Mouse (Mus musculus) brain, embryonic 14.5 days (tissue): Measurements from ENCODE around the gene Col27a1.

Experiments
- CTCF ChIP-seq: fragments of 200-500 bp; IDR thresholded peaks from 2 replicates; pipeline ENCODE4 v1.5.1; 2012; ENCODE audit warnings: inconsistent platforms, mild to moderate bottlenecking, moderate library complexity, borderline replicate concordance; ENCODE audit not compliant: insufficient read depth, insufficient read length; ENCODE audit errors: extremely low read depth
- POLR2A ChIP-seq: fragments of 200-500 bp; IDR thresholded peaks from 2 replicates; pipeline ENCODE4 v1.6.1; 2012; ENCODE audit warnings: mild to moderate bottlenecking, inconsistent platforms, borderline replicate concordance; ENCODE audit not compliant: poor library complexity, insufficient read depth, insufficient read length, severe bottlenecking; ENCODE audit errors: extremely low read depth

DNA sequence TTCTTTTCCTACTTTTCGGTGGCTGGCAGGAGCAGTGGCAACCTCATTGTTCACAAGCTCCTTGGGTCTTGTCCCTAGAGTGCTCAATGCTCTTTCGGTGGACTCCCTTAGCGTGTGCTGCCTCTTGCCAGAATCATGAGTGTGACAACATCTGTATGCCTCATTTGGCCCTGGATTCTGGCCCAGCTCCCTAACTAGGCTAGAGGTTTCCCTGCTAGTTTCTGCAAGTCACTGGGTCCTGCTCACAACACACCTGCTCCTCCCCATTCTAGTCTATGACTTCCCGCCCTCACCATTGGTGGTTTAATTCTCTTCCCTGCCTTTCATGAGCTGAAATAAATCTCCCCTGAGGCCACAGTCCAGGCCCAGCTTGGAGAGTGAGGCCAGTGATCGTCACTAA, 14.4 kb upstream of the Col27a1 start:
- TF ChIP-seq CTCF (no peak), POLR2A (no peak)
